Mouse (Mus musculus) kidney, postnatal 0 days (tissue): ENCODE measurements at regions not wholly inside any gene's neighbourhood (a gene's known extent, or its start where the extent isn't known, plus 50 kb on each side); places are given as distances from the start of the nearest gene placed in this dataset.

Experiments
- ATAC-seq: fragments of 200-750 bp; cut with Nextera tagmentation; replicated peaks from 2 replicates; pipeline ENCODE4 v1.8.0; 2017; ENCODE audit warnings: low read depth, moderate number of reproducible peaks, moderate TSS enrichment, moderate library complexity; ENCODE audit not compliant: low FRiP score
- DNase-seq: peaks from one replicate; pipeline ENCODE4 v3.0.0-alpha.2; 2016; ENCODE audit warnings: low spot score
- H3K27ac ChIP-seq: fragments of 300-500 bp; sonication (generic); 2 replicates; pipeline ENCODE4 v1.5.1; 2014; ENCODE audit warnings: mild to moderate bottlenecking
- H3K27me3 ChIP-seq: fragments of 300-500 bp; sonication (generic); 2 replicates; pipeline ENCODE4 v1.6.1; 2014; ENCODE audit warnings: low read length, mixed read lengths; ENCODE audit not compliant: insufficient read depth
- H3K36me3 ChIP-seq: fragments of 300-500 bp; sonication (generic); 2 replicates; pipeline ENCODE4 v1.6.1; 2014; ENCODE audit warnings: low read length, mixed read lengths; ENCODE audit not compliant: insufficient read depth
- H3K4me1 ChIP-seq: fragments of 300-500 bp; sonication (generic); replicated peaks from 2 replicates; pipeline ENCODE4 v1.6.1; 2014; ENCODE audit warnings: antibody characterized with exemption, low read length, mixed read lengths; ENCODE audit not compliant: insufficient read depth
- H3K4me2 ChIP-seq: fragments of 300-500 bp; sonication (generic); 2 replicates; pipeline ENCODE4 v1.6.1; 2014; ENCODE audit warnings: mild to moderate bottlenecking, low read length, moderate library complexity, mixed read lengths
- H3K4me3 ChIP-seq: fragments of 300-500 bp; sonication (generic); replicated peaks from 2 replicates; pipeline ENCODE4 v1.5.1; 2014; ENCODE audit warnings: low read depth, low read length
- H3K9ac ChIP-seq: fragments of 300-500 bp; sonication (generic); 2 replicates; pipeline ENCODE4 v1.6.1; 2014; ENCODE audit warnings: low read depth, low read length
- H3K9me3 ChIP-seq: fragments of 300-500 bp; sonication (generic); replicated peaks from 2 replicates; pipeline ENCODE4 v1.6.1; 2016; ENCODE audit warnings: low read length, inconsistent platforms, mixed read lengths
- CTCF ChIP-seq: IDR thresholded peaks from 2 replicates; pipeline ENCODE4 v1.5.1; 2016; ENCODE audit warnings: antibody characterized with exemption, low read depth, mild to moderate bottlenecking, moderate library complexity
- WGBS: fragments of 180-500 bp; shearing (Covaris S2); extraction: QIAGEN DNeasy Blood & Tissue Kit; methylation state at CpG from one replicate; pipeline ENCODE4 v1.1.7; 2014; 5-methylcytosine and 5-hydroxymethylcytosine counted together

- Histone ChIP-seq H3K36me3 (no peaks in the 10 kb centered on the region), H3K27ac (no peak overlapping the region), H3K4me1 (no peaks in the 10 kb centered on the region), H3K4me3 (no peak overlapping the region), H3K9me3 (no peaks in the 10 kb centered on the region), H3K4me2 (no peak overlapping the region), H3K9ac (no peak overlapping the region), H3K27me3 (no peaks in the 10 kb centered on the region)
- WGBS = 37% methylated on average over 2 of the region's 2 CpGs
- no peak for TF ChIP-seq CTCF
- DNase-seq (peak; percentile 31), ATAC-seq (no peak)
Observed at GRCm38 (mm10) chr15:65646470-65646869, 631.8 kb upstream of the Gm21961 start.

GRCm38 (mm10) chr15:65639484-65639883 lies 624.8 kb upstream of the Gm21961 start:
- no peak overlapping the region for H3K27ac ChIP-seq
- no peaks in the 10 kb centered on the region for H3K9me3 ChIP-seq
- no peaks in the 10 kb centered on the region for H3K36me3 ChIP-seq
- ATAC-seq (no peak), DNase-seq (no peak)
- H3K4me3 ChIP-seq = no peak overlapping the region
- no peaks in the 10 kb centered on the region for H3K4me1 ChIP-seq
- no peaks in the 10 kb centered on the region for H3K27me3 ChIP-seq
- no peak overlapping the region for H3K4me2 ChIP-seq
- no peak for TF ChIP-seq CTCF
- WGBS = 74% methylated on average over 2 of the region's 2 CpGs
- no peak overlapping the region for H3K9ac ChIP-seq

GRCm38 (mm10) chr15:65637520-65638184 lies 622.9 kb upstream of the Gm21961 start:
- no peaks in the 10 kb centered on the region for H3K4me1 ChIP-seq
- DNase-seq = peak; percentile 71
- H3K9me3 ChIP-seq = no peaks in the 10 kb centered on the region
- 35% methylated on average over 6 of the region's 6 CpGs for WGBS
- H3K36me3 ChIP-seq = no peaks in the 10 kb centered on the region
- H3K4me2 ChIP-seq = no peak overlapping the region
- peak; percentile 54; the same call in 1 of the 2 replicates for ATAC-seq
- H3K4me3 ChIP-seq = no peak overlapping the region
- no peak overlapping the region for H3K9ac ChIP-seq
- H3K27me3 ChIP-seq = no peaks in the 10 kb centered on the region
- TF ChIP-seq CTCF = peak; percentile 83
- no peak overlapping the region for H3K27ac ChIP-seq

- H3K36me3 ChIP-seq = no peaks in the 10 kb centered on the region
- H3K4me3 ChIP-seq = no peak overlapping the region
- H3K4me1 ChIP-seq = no peaks in the 10 kb centered on the region
- no peak for DNase-seq
- WGBS = 74% methylated on average over 5 of the region's 5 CpGs
- ATAC-seq = no peak
- H3K27ac ChIP-seq = no peak overlapping the region
- H3K9ac ChIP-seq = no peak overlapping the region
- no peaks in the 10 kb centered on the region for H3K27me3 ChIP-seq
- TF ChIP-seq CTCF = no peak
- no peak overlapping the region for H3K4me2 ChIP-seq
- no peaks in the 10 kb centered on the region for H3K9me3 ChIP-seq
Observed at GRCm38 (mm10) chr15:65632440-65632839, 617.7 kb upstream of the Gm21961 start.

DNA sequence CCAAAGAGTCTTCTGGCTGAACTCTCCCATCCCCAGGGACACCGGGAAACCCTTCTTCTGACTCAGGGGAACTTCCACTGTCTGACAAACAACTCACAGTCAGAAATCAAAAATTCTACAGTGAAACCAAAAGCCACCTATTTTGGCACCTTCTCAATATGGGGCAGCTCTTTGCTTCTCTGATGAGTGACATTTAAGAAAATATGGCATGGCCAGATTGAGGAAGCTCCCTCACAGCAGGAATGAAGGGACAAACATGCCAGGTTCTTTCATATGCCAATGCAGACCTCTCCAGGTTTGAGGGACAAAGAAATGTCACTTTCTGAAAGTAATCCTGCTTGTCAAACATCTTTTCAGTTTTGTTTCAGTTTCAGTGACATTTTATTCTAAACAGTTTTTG lies 615.8 kb upstream of the Gm21961 start:
- no peak for ATAC-seq
- DNase-seq = no peak
- no peak for TF ChIP-seq CTCF
- no peak overlapping the region for H3K4me3 ChIP-seq
- no peaks in the 10 kb centered on the region for H3K27me3 ChIP-seq
- no peaks in the 10 kb centered on the region for H3K4me1 ChIP-seq
- H3K4me2 ChIP-seq = no peak overlapping the region
- WGBS = 81% methylated on average over 1 of the region's 1 CpGs
- H3K9ac ChIP-seq = no peak overlapping the region
- H3K27ac ChIP-seq = no peak overlapping the region
- no peaks in the 10 kb centered on the region for H3K36me3 ChIP-seq
- no peaks in the 10 kb centered on the region for H3K9me3 ChIP-seq

GRCm38 (mm10) chr15:65592718-65593477 lies 578.2 kb upstream of the Gm21961 start:
- Histone ChIP-seq H3K4me1 (no peaks in the 10 kb centered on the region), H3K4me3 (no peak overlapping the region), H3K9me3 (no peaks in the 10 kb centered on the region), H3K36me3 (no peaks in the 10 kb centered on the region), H3K9ac (no peak overlapping the region), H3K27ac (no peak overlapping the region), H3K4me2 (no peak overlapping the region), H3K27me3 (no peaks in the 10 kb centered on the region)
- no peak for ATAC-seq
- peak; percentile 39; the same call in 1 of the 2 replicates for TF ChIP-seq CTCF
- WGBS = 60% methylated on average over 2 of the region's 2 CpGs
- peak; percentile 3 for DNase-seq
